Mouse (Mus musculus): ENCODE results near the gene Mtmr2. TPM values are rescaled to one million over a fixed set of nuclear protein-coding genes. Genes with fewer than 3 reads are reported as not detected.

Gene Mtmr2
- polyA plus RNA-seq (2015; fragmentation: Nextera tagmentation; extraction: Ambion mirVana): 39.5 TPM in 2 replicates

DNA sequence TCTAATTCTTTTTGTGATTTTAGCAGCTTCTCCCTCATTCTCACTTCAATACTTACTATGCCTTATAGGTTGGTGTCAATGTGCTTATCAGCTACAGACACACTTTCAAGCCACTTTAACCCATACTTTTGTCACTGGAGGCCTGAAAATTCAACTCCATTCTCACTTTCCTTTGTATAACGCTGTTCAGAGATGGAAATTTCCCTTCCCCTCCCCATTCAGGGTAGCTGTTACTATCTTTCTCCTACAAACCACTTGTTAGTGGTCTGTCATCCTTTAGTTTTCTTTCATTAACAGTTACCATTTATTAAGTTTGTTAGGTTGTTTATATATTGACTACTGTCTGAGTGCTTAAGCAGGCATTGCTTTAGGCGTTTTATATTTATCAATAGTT is at the start of gene Mtmr2:
Gene Mtmr2 (plus strand): TSS at position 7 of the 394 bp plus-strand sequence.
- H3K9ac ChIP-seq (ENCODE audit: low read length): peak within 1 kb of the TSS; percentile 97
- TF ChIP-seq EP300 (optimal IDR thresholded peaks at IDR 0.05) (no peak), CTCF (IDR thresholded peaks at IDR 0.05; ENCODE audit: low read depth) (no peak)
- no peaks in the 10 kb centered on the region for H3K27me3 ChIP-seq (ENCODE audit: control insufficient read depth, insufficient read depth, low read length)
- H3K4me2 ChIP-seq (replicated peaks; ENCODE audit: low read depth): peak within 1 kb of the TSS; percentile 70
- H3K9me3 ChIP-seq (ENCODE audit: control insufficient read depth, low read length): no peaks in the 10 kb centered on the region
- ATAC-seq (ENCODE audit: low FRiP score, low TSS enrichment) (no peak), DNase-seq (ENCODE audit: low spot score) (no peak)
- 52% methylated on average over 2 of the region's 2 CpGs for whole genome bisulfite sequencing
- peak within 1 kb of the TSS; percentile 97 for H3K27ac ChIP-seq (replicated peaks)
- no peaks in the 10 kb centered on the region for H3K4me1 ChIP-seq (replicated peaks; ENCODE audit: control insufficient read depth, insufficient read depth)
- no peaks in the 10 kb centered on the region for H3K36me3 ChIP-seq (ENCODE audit: control insufficient read depth, insufficient read depth, low read length)
- peak within 1 kb of the TSS; percentile 95 for H3K4me3 ChIP-seq (ENCODE audit: low read depth, low read length)

DNA sequence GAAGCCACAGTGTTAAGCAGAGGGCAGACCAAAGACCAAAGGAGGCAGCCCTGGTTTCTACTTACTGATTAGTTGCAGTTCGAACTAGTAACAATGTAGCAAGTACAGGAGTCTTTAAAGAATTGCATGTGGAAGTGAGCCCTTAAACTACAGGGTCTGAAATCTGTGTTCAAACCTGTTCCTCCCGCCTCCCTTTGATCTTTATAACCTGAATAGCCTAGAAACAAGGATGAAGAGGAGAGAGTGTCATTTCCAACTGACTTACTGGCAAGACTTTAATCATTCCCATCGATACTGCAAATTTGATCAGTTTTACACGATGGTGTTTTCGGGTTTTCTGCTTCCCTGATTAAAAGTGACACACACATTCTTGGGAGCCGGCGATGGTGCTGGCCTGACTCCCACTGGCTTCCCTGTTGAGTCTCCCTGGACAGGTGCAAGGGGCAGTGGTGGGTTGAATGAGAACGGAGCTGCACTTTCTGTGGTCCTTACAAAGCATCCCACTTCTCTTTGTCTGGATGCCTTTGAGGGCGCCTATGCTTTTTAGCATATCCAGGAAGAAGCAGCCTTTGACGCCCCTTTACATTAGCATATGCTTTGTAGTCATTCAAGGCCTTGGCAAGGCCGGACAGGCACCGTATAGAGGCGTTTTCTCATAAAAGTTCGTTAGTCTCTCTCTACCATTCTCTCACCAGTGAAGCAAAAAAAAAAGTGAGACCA is 49.0 kb upstream of the Mtmr2 start:
- TF ChIP-seq EP300 (optimal IDR thresholded peaks at IDR 0.05): no peak
- TF ChIP-seq CTCF (IDR thresholded peaks at IDR 0.05; ENCODE audit: low read depth): no peak
- ATAC-seq (ENCODE audit: low FRiP score, low TSS enrichment) (no peak), DNase-seq (ENCODE audit: low spot score) (no peak)
- Histone ChIP-seq H3K4me1 (replicated peaks; ENCODE audit: control insufficient read depth, insufficient read depth) (no peaks in the 10 kb centered on the region), H3K4me3 (ENCODE audit: low read depth, low read length) (no peak overlapping the region), H3K27ac (replicated peaks) (no peak overlapping the region), H3K4me2 (replicated peaks; ENCODE audit: low read depth) (no peak overlapping the region), H3K9me3 (ENCODE audit: control insufficient read depth, low read length) (no peaks in the 10 kb centered on the region), H3K9ac (ENCODE audit: low read length) (no peak overlapping the region), H3K27me3 (ENCODE audit: control insufficient read depth, insufficient read depth, low read length) (no peaks in the 10 kb centered on the region), H3K36me3 (ENCODE audit: control insufficient read depth, insufficient read depth, low read length) (no peaks in the 10 kb centered on the region)
- WGBS: 71% methylated on average over 14 of the region's 14 CpGs

GRCm38 (mm10) chr9:13699781-13700116 is 48.5 kb upstream of the Mtmr2 start:
- WGBS: 84% methylated on average over 5 of the region's 5 CpGs
- Histone ChIP-seq H3K27me3 (ENCODE audit: control insufficient read depth, insufficient read depth, low read length) (no peaks in the 10 kb centered on the region), H3K9me3 (ENCODE audit: control insufficient read depth, low read length) (no peaks in the 10 kb centered on the region), H3K4me2 (replicated peaks; ENCODE audit: low read depth) (no peak overlapping the region), H3K27ac (replicated peaks) (no peak overlapping the region), H3K36me3 (ENCODE audit: control insufficient read depth, insufficient read depth, low read length) (no peaks in the 10 kb centered on the region), H3K4me3 (ENCODE audit: low read depth, low read length) (no peak overlapping the region), H3K9ac (ENCODE audit: low read length) (no peak overlapping the region), H3K4me1 (replicated peaks; ENCODE audit: control insufficient read depth, insufficient read depth) (no peaks in the 10 kb centered on the region)
- DNase-seq (ENCODE audit: low spot score): no peak
- TF ChIP-seq EP300 (optimal IDR thresholded peaks at IDR 0.05): no peak
- TF ChIP-seq CTCF (IDR thresholded peaks at IDR 0.05; ENCODE audit: low read depth): no peak
- ATAC-seq (ENCODE audit: low FRiP score, low TSS enrichment): no peak

- Histone ChIP-seq H3K27me3 (ENCODE audit: control insufficient read depth, insufficient read depth, low read length) (no peaks in the 10 kb centered on the region), H3K9ac (ENCODE audit: low read length) (no peak overlapping the region), H3K4me2 (replicated peaks; ENCODE audit: low read depth) (no peak overlapping the region), H3K4me1 (replicated peaks; ENCODE audit: control insufficient read depth, insufficient read depth) (no peaks in the 10 kb centered on the region), H3K27ac (replicated peaks) (no peak overlapping the region), H3K36me3 (ENCODE audit: control insufficient read depth, insufficient read depth, low read length) (0 out of 2 replicates have a peak, but pooled peaks cover 3% of the 10 kb centered on the region), H3K4me3 (ENCODE audit: low read depth, low read length) (no peak overlapping the region), H3K9me3 (ENCODE audit: control insufficient read depth, low read length) (no peaks in the 10 kb centered on the region)
- ATAC-seq (ENCODE audit: low FRiP score, low TSS enrichment): no peak
- DNase-seq (ENCODE audit: low spot score): no peak
- 88% methylated on average over 12 of the region's 12 CpGs for WGBS
- no peak for TF ChIP-seq CTCF (IDR thresholded peaks at IDR 0.05; ENCODE audit: low read depth)
- TF ChIP-seq EP300 (optimal IDR thresholded peaks at IDR 0.05): no peak
Observed at GRCm38 (mm10) chr9:13701773-13702172, 46.4 kb upstream of the Mtmr2 start.

GRCm38 (mm10) chr9:13703100-13703499 is 45.1 kb upstream of the Mtmr2 start:
- Histone ChIP-seq H3K4me2 (replicated peaks; ENCODE audit: low read depth) (no peak overlapping the region), H3K9me3 (ENCODE audit: control insufficient read depth, low read length) (no peaks in the 10 kb centered on the region), H3K9ac (ENCODE audit: low read length) (no peak overlapping the region), H3K27ac (replicated peaks) (no peak overlapping the region), H3K27me3 (ENCODE audit: control insufficient read depth, insufficient read depth, low read length) (no peaks in the 10 kb centered on the region), H3K4me3 (ENCODE audit: low read depth, low read length) (no peak overlapping the region), H3K36me3 (ENCODE audit: control insufficient read depth, insufficient read depth, low read length) (0 out of 2 replicates have a peak, but pooled peaks cover 3% of the 10 kb centered on the region), H3K4me1 (replicated peaks; ENCODE audit: control insufficient read depth, insufficient read depth) (no peaks in the 10 kb centered on the region)
- no peak for ATAC-seq (ENCODE audit: low FRiP score, low TSS enrichment)
- WGBS: 74% methylated on average over 2 of the region's 2 CpGs
- TF ChIP-seq CTCF (IDR thresholded peaks at IDR 0.05; ENCODE audit: low read depth) (no peak), EP300 (optimal IDR thresholded peaks at IDR 0.05) (no peak)
- DNase-seq (ENCODE audit: low spot score): no peak

DNA sequence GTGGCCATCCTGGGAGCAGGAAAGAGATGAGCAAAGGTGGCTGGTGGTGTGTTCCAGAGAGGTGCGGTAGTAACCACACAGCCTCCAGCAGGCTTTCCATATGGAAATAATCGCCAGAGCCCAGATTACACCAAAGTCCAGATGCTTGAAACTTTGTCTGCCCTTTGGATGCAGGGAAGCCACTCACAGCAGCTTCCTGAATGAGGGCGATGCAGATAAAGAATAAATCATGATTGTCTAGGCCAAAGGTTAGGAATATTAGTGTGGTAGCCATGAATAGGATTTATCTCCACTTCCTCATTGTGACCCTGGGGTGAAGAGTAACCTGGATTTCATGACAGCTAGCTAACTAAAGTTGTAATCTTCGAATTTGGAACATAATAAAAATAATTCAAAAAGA is 43.3 kb upstream of the Mtmr2 start:
- Histone ChIP-seq H3K27ac (replicated peaks) (no peak overlapping the region), H3K27me3 (ENCODE audit: control insufficient read depth, insufficient read depth, low read length) (no peaks in the 10 kb centered on the region), H3K36me3 (ENCODE audit: control insufficient read depth, insufficient read depth, low read length) (0 out of 2 replicates have a peak, but pooled peaks cover 3% of the 10 kb centered on the region), H3K4me1 (replicated peaks; ENCODE audit: control insufficient read depth, insufficient read depth) (no peaks in the 10 kb centered on the region), H3K4me2 (replicated peaks; ENCODE audit: low read depth) (no peak overlapping the region), H3K9ac (ENCODE audit: low read length) (no peak overlapping the region), H3K4me3 (ENCODE audit: low read depth, low read length) (no peak overlapping the region), H3K9me3 (ENCODE audit: control insufficient read depth, low read length) (no peaks in the 10 kb centered on the region)
- TF ChIP-seq EP300 (optimal IDR thresholded peaks at IDR 0.05): no peak
- no peak for TF ChIP-seq CTCF (IDR thresholded peaks at IDR 0.05; ENCODE audit: low read depth)
- WGBS: 79% methylated on average over 4 of the region's 4 CpGs
- ATAC-seq (ENCODE audit: low FRiP score, low TSS enrichment) (no peak), DNase-seq (ENCODE audit: low spot score) (no peak)

Data from stomach, postnatal 0 days (tissue).